Comparison of ENCODE assay signal across 8 mouse cellular contexts in genomic region chr9:72133089-72133771, GRCm38 (mm10). TPM values are rescaled to one million over a fixed set of nuclear protein-coding genes. Genes with fewer than 3 reads are reported as not detected.
DNase-seq lines count a peak whose midpoint lies in the region; ATAC-seq lines count a peak whose summit lies in the region.

No protein-coding gene starts in this region.

- peaks cover 8% of the 10 kb centered on the region for H3K4me1 ChIP-seq in hindbrain, embryonic 15.5 days (replicated peaks)

- peak overlapping the region; percentile 87 for H3K9ac ChIP-seq in hindbrain, embryonic 15.5 days

- H3K4me3 ChIP-seq in hindbrain, embryonic 15.5 days: peak overlapping the region; percentile 69

- H3K36me3 ChIP-seq in hindbrain, embryonic 15.5 days: no peaks in the 10 kb centered on the region

- peak; percentile 92 for ATAC-seq in hindbrain, embryonic 15.5 days (ENCODE audit: low FRiP score, low read depth)
- ATAC-seq in megakaryocyte, adult 5-6 weeks (ENCODE audit: poor library complexity, severe bottlenecking): peak; percentile 76

- no peaks in the 10 kb centered on the region for H3K27me3 ChIP-seq in hindbrain, embryonic 15.5 days

- H3K4me2 ChIP-seq in hindbrain, embryonic 15.5 days: peak overlapping the region; percentile 92

- no peaks in the 10 kb centered on the region for H3K9me3 ChIP-seq in hindbrain, embryonic 15.5 days

- H3K27ac ChIP-seq in hindbrain, embryonic 15.5 days (replicated peaks): peak overlapping the region; percentile 86

- whole genome bisulfite sequencing in hindbrain, embryonic 15.5 days: 1% methylated on average over 56 of the region's 56 CpGs

- peak; percentile 76 for DNase-seq in T-cell, adult 2 months (ENCODE audit: low spot score)
- peak; percentile 91 to 93 for DNase-seq in cerebellum, postnatal 25 days
- DNase-seq in frontal cortex, postnatal 36 days (ENCODE audit: low spot score in 2 of 2): peak; percentile 79 to 84
- DNase-seq in left cerebral cortex, adult 8-10 months (ENCODE audit: low spot score in 2 of 2): peak; percentile 69 to 77
- DNase-seq in right cerebral cortex, adult 18-20 months: peak; percentile 86
- DNase-seq in urinary bladder, postnatal 10 days (ENCODE audit: low spot score): peak; percentile 62

RNA-seq across cellular contexts. Expression of gene Tcf12, which starts 21.6 kb away (rescaled TPM):
- 72.4 and 73.4 TPM in 2 replicates for polyA plus RNA-seq in hindbrain, embryonic 15.5 days (2015; fragmentation: Nextera tagmentation; extraction: Ambion mirVana)
- total RNA-seq in left cerebral cortex, adult 8-10 months (2022): 10 to 100 TPM; 44.5 to 53.5 (median 47.2) TPM
- total RNA-seq in megakaryocyte, adult 5-6 weeks (2015): 56.3 and 62.2 TPM in 2 replicates
- 31.6 and 37.6 TPM in 2 replicates for total RNA-seq in megakaryocyte, adult 5-6 weeks (2017)

Comparison
In these comparisons a context has a peak if more than half of its experiments do, and no peak if none do; other contexts are left out.
1. Peak in every context shown above with its lines: DNase-seq, ATAC-seq, H3K4me3 ChIP-seq and H3K27ac ChIP-seq.